Mouse (Mus musculus) neural tube, embryonic 15.5 days (tissue): ENCODE results near the gene Nudt7. TPM values are rescaled to one million over a fixed set of nuclear protein-coding genes. Genes with fewer than 3 reads are reported as not detected.

ENCODE experiments used
- ATAC-seq: fragments of 200-750 bp; cut with Nextera tagmentation; 2 replicates; pipeline ENCODE4 v1.8.0; 2017; ENCODE audit warnings: mild to moderate bottlenecking, moderate TSS enrichment, moderate library complexity; ENCODE audit not compliant: low FRiP score
- H3K27ac ChIP-seq: fragments of 300-500 bp; sonication (generic); replicated peaks from 2 replicates; pipeline ENCODE4 v1.5.1; 2015; ENCODE audit warnings: mild to moderate bottlenecking, inconsistent platforms
- H3K27me3 ChIP-seq: fragments of 300-500 bp; sonication (generic); replicated peaks from 2 replicates; pipeline ENCODE4 v1.6.1; 2015; ENCODE audit warnings: inconsistent platforms
- H3K36me3 ChIP-seq: fragments of 300-500 bp; sonication (generic); 2 replicates; pipeline ENCODE4 v1.6.1; 2015; ENCODE audit warnings: inconsistent platforms
- H3K4me1 ChIP-seq: fragments of 300-500 bp; sonication (generic); 2 replicates; pipeline ENCODE4 v1.6.1; 2015; ENCODE audit warnings: inconsistent platforms
- H3K4me2 ChIP-seq: fragments of 300-500 bp; sonication (generic); 2 replicates; pipeline ENCODE4 v1.6.1; 2015; ENCODE audit warnings: inconsistent platforms, mild to moderate bottlenecking, moderate library complexity
- H3K4me3 ChIP-seq: fragments of 300-500 bp; sonication (generic); replicated peaks from 2 replicates; pipeline ENCODE4 v1.5.1; 2015; ENCODE audit warnings: mild to moderate bottlenecking, inconsistent platforms
- H3K9ac ChIP-seq: fragments of 300-500 bp; sonication (generic); replicated peaks from 2 replicates; pipeline ENCODE4 v1.6.1; 2015; ENCODE audit warnings: mild to moderate bottlenecking, inconsistent platforms
- H3K9me3 ChIP-seq: fragments of 300-500 bp; sonication (generic); replicated peaks from 2 replicates; pipeline ENCODE4 v1.6.1; 2016; ENCODE audit warnings: inconsistent platforms
- WGBS: fragments of 180-500 bp; shearing (Covaris S2); methylation state at CpG from one replicate; pipeline ENCODE4 v1.1.7; 2015; ENCODE audit warnings: mixed read lengths; 5-methylcytosine and 5-hydroxymethylcytosine counted together
- polyA plus RNA-seq: library from polyadenylated mRNA; unstranded; fragments of >200 nt; fragmentation: Nextera tagmentation; extraction: Ambion mirVana; gene quantifications from 2 replicates; pipeline ENCODE4 v1.2.1, GENCODE M21; 2015

The Nudt7 gene
- 4.1 and 7.7 TPM in 2 replicates for polyA plus RNA-seq

GRCm38 (mm10) chr8:114133510-114134362 is at the start of gene Nudt7:
Nudt7 (plus strand) TSS chr8:114133557.
- no peaks in the 10 kb centered on the region for H3K9me3 ChIP-seq
- peak within 1 kb of the TSS; percentile 36 for H3K9ac ChIP-seq
- peaks cover 12% of the 10 kb centered on the region for H3K4me1 ChIP-seq
- H3K4me3 ChIP-seq, result peak within 1 kb of the TSS; percentile 47
- ATAC-seq, result peak; percentile 90
- peak within 1 kb of the TSS; percentile 81 for H3K4me2 ChIP-seq
- 3% methylated on average over 23 of the region's 23 CpGs for WGBS
- H3K36me3 ChIP-seq, result no peaks in the 10 kb centered on the region
- H3K27ac ChIP-seq, result peak within 1 kb of the TSS; percentile 68
- no peaks in the 10 kb centered on the region for H3K27me3 ChIP-seq

GRCm38 (mm10) chr8:114087932-114088331 is 45.4 kb upstream of the Nudt7 start:
- Histone ChIP-seq H3K4me3 (no peak overlapping the region), H3K4me2 (no peak overlapping the region), H3K4me1 (no peaks in the 10 kb centered on the region), H3K36me3 (no peaks in the 10 kb centered on the region), H3K27me3 (no peaks in the 10 kb centered on the region), H3K9me3 (no peaks in the 10 kb centered on the region), H3K27ac (no peak overlapping the region), H3K9ac (no peak overlapping the region)
- 91% methylated on average over 4 of the region's 4 CpGs for WGBS
- no peak for ATAC-seq

GRCm38 (mm10) chr8:114090736-114091135 is 42.6 kb upstream of the Nudt7 start:
- ATAC-seq, result no peak
- 90% methylated on average over 4 of the region's 4 CpGs for WGBS
- Histone ChIP-seq H3K27ac (no peak overlapping the region), H3K9ac (no peak overlapping the region), H3K4me2 (no peak overlapping the region), H3K36me3 (no peaks in the 10 kb centered on the region), H3K4me1 (no peaks in the 10 kb centered on the region), H3K27me3 (no peaks in the 10 kb centered on the region), H3K4me3 (no peak overlapping the region), H3K9me3 (no peaks in the 10 kb centered on the region)

GRCm38 (mm10) chr8:114093321-114093720 is 40.0 kb upstream of the Nudt7 start:
- Histone ChIP-seq H3K27ac (no peak overlapping the region), H3K4me2 (no peak overlapping the region), H3K27me3 (no peaks in the 10 kb centered on the region), H3K9ac (no peak overlapping the region), H3K36me3 (no peaks in the 10 kb centered on the region), H3K4me1 (no peaks in the 10 kb centered on the region), H3K4me3 (no peak overlapping the region), H3K9me3 (no peaks in the 10 kb centered on the region)
- WGBS, result 91% methylated on average over 3 of the region's 3 CpGs
- ATAC-seq, result no peak

GRCm38 (mm10) chr8:114094526-114094925 is 38.8 kb upstream of the Nudt7 start:
- H3K4me1 ChIP-seq, result no peaks in the 10 kb centered on the region
- no peaks in the 10 kb centered on the region for H3K9me3 ChIP-seq
- 95% methylated on average over 4 of the region's 4 CpGs for WGBS
- no peak overlapping the region for H3K27ac ChIP-seq
- H3K9ac ChIP-seq, result no peak overlapping the region
- H3K27me3 ChIP-seq, result no peaks in the 10 kb centered on the region
- no peak overlapping the region for H3K4me2 ChIP-seq
- no peaks in the 10 kb centered on the region for H3K36me3 ChIP-seq
- ATAC-seq, result no peak
- no peak overlapping the region for H3K4me3 ChIP-seq

- H3K4me3 ChIP-seq, result no peak overlapping the region
- ATAC-seq, result no peak
- no peak overlapping the region for H3K9ac ChIP-seq
- H3K4me2 ChIP-seq, result no peak overlapping the region
- H3K36me3 ChIP-seq, result no peaks in the 10 kb centered on the region
- H3K27ac ChIP-seq, result no peak overlapping the region
- WGBS, result 55% methylated on average over 14 of the region's 14 CpGs
- no peaks in the 10 kb centered on the region for H3K9me3 ChIP-seq
- H3K27me3 ChIP-seq, result no peaks in the 10 kb centered on the region
- H3K4me1 ChIP-seq, result no peaks in the 10 kb centered on the region
Observed at GRCm38 (mm10) chr8:114100561-114101206, 32.7 kb upstream of the Nudt7 start.

GRCm38 (mm10) chr8:114103401-114103800 is 30.0 kb upstream of the Nudt7 start:
- H3K9ac ChIP-seq, result no peak overlapping the region
- H3K9me3 ChIP-seq, result no peaks in the 10 kb centered on the region
- no peak for ATAC-seq
- H3K4me2 ChIP-seq, result no peak overlapping the region
- WGBS, result 80% methylated on average over 7 of the region's 7 CpGs
- no peak overlapping the region for H3K27ac ChIP-seq
- no peaks in the 10 kb centered on the region for H3K36me3 ChIP-seq
- no peaks in the 10 kb centered on the region for H3K27me3 ChIP-seq
- no peak overlapping the region for H3K4me3 ChIP-seq
- H3K4me1 ChIP-seq, result no peaks in the 10 kb centered on the region

- no peak for ATAC-seq
- H3K36me3 ChIP-seq, result no peaks in the 10 kb centered on the region
- 83% methylated on average over 5 of the region's 5 CpGs for WGBS
Observed at GRCm38 (mm10) chr8:114105971-114106370, 27.4 kb upstream of the Nudt7 start.

GRCm38 (mm10) chr8:114109365-114110140 is 23.8 kb upstream of the Nudt7 start:
- Histone ChIP-seq H3K36me3 (no peaks in the 10 kb centered on the region), H3K9me3 (no peaks in the 10 kb centered on the region), H3K4me1 (peaks cover 15% of the 10 kb centered on the region), H3K9ac (no peak overlapping the region), H3K27ac (peak overlapping the region; percentile 78), H3K4me2 (peak overlapping the region; percentile 38), H3K4me3 (no peak overlapping the region), H3K27me3 (no peaks in the 10 kb centered on the region)
- WGBS, result 38% methylated on average over 20 of the region's 20 CpGs
- ATAC-seq, result peak; percentile 85

More at GRCm38 (mm10) chr8:114105971-114106370, 27.4 kb upstream of the Nudt7 start:
- Histone ChIP-seq H3K27ac (no peak overlapping the region), H3K9me3 (no peaks in the 10 kb centered on the region), H3K27me3 (no peaks in the 10 kb centered on the region), H3K4me3 (no peak overlapping the region), H3K4me2 (no peak overlapping the region), H3K4me1 (peaks cover 15% of the 10 kb centered on the region), H3K9ac (no peak overlapping the region)

GRCm38 (mm10) chr8:114115076-114115475 is 18.3 kb upstream of the Nudt7 start:
- Histone ChIP-seq H3K27me3 (no peaks in the 10 kb centered on the region), H3K4me3 (no peak overlapping the region), H3K4me2 (no peak overlapping the region), H3K36me3 (no peaks in the 10 kb centered on the region), H3K9me3 (no peaks in the 10 kb centered on the region), H3K9ac (no peak overlapping the region), H3K4me1 (peaks cover 18% of the 10 kb centered on the region), H3K27ac (no peak overlapping the region)
- ATAC-seq, result no peak
- 31% methylated on average over 1 of the region's 1 CpGs for WGBS

GRCm38 (mm10) chr8:114116049-114116448 is 17.3 kb upstream of the Nudt7 start:
- Histone ChIP-seq H3K27ac (peak overlapping the region; percentile 60), H3K4me2 (no peak overlapping the region), H3K4me1 (peaks cover 17% of the 10 kb centered on the region), H3K27me3 (no peaks in the 10 kb centered on the region), H3K36me3 (no peaks in the 10 kb centered on the region), H3K4me3 (no peak overlapping the region), H3K9ac (no peak overlapping the region), H3K9me3 (no peaks in the 10 kb centered on the region)
- 1% methylated on average over 2 of the region's 2 CpGs for WGBS
- ATAC-seq, result no peak
